Mouse (Mus musculus): Measurements from ENCODE around the gene Mmd2.

DNA sequence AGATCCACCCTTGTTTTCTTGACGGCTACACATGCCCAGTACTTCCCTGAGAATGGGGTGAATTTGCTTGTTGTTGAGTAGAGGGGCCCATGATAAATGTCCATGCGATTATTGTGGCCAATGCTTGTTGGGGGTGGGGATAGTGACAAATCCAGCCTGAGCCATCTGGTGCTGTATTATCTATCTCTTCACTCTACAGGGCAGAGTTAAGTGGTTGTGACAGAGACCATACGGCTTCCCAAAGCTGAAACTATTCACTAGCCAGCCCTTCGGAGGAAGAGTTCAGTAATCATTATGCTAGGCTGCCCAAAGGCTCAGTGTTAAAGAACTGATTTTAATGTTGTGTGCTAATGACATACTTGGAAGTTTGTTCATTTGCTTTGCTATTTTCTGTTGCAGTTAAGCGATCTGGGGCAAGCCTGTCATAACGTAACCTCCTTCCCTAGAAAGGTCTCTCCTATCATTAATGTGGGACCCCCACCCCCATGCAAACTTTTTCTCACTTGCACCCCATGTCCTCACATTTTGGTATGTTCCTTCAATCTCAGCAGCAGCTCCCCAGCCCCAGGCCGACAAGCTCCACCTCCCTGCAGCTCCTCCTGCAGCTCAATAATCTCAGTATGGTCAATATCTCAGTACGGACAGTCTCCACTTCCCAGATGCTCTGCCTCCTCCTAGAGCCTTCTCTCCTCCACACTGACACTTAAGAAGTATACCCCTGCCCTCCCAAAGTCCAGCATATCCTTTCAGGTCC lies 83.7 kb downstream of the Mmd2 start:
- TF ChIP-seq CTCF (IDR thresholded peaks at IDR 0.05; ENCODE audit: insufficient read depth, low read depth, low read length): no peak
- no peak for TF ChIP-seq POLR2A (IDR thresholded peaks at IDR 0.05; ENCODE audit: insufficient read depth, low read depth, low read length)

Measured in olfactory bulb, adult 2 months (tissue).